Mouse (Mus musculus) C2C12 (cell line): Measurements from ENCODE around the gene Atp11b. TPM values are rescaled to one million over a fixed set of nuclear protein-coding genes. Genes with fewer than 3 reads are reported as not detected.
A peak's percentile ranks its signal among the peaks of the same experiment; 100 is the strongest.

Experiments
- H3K27me3 ChIP-seq: one replicate; pipeline ENCODE4 v1.6.1; 2011; ENCODE audit not compliant: control insufficient read depth, insufficient read depth, insufficient read length
- H3K36me3 ChIP-seq: one replicate; pipeline ENCODE4 v1.6.1; 2011; ENCODE audit not compliant: control insufficient read depth, insufficient read depth
- H3K4me3 ChIP-seq: one replicate; pipeline ENCODE4 v1.5.1; 2011; ENCODE audit warnings: mild to moderate bottlenecking, control low read depth; ENCODE audit not compliant: poor library complexity, insufficient read depth, severe bottlenecking
- H3K79me2 ChIP-seq: one replicate; pipeline ENCODE4 v1.6.1; 2011; ENCODE audit not compliant: control insufficient read depth, insufficient read depth
- H3K79me3 ChIP-seq: one replicate; pipeline ENCODE4 v1.6.1; 2011; ENCODE audit warnings: low read depth, control low read depth
- H3ac ChIP-seq: one replicate; pipeline ENCODE3; 2011; ENCODE audit warnings: low read depth; ENCODE audit not compliant: control insufficient read depth, insufficient read length
- CEBPB ChIP-seq: IDR thresholded peaks from one replicate; pipeline ENCODE4 v1.6.1; 2011; ENCODE audit warnings: low read depth, mild to moderate bottlenecking, control low read depth, moderate library complexity
- CTCF ChIP-seq: IDR thresholded peaks from one replicate; pipeline ENCODE4 v1.5.1; 2011; ENCODE audit not compliant: control insufficient read depth, insufficient read depth, insufficient read length
- FOSL1 ChIP-seq: IDR thresholded peaks from one replicate; pipeline ENCODE4 v1.8.0; 2011; ENCODE audit warnings: mild to moderate bottlenecking, low read length; ENCODE audit not compliant: poor library complexity, insufficient read depth, severe bottlenecking
- MAX ChIP-seq: IDR thresholded peaks from one replicate; pipeline ENCODE4 v1.6.1; 2011; ENCODE audit warnings: mild to moderate bottlenecking, control low read depth
- MYOD1 ChIP-seq: IDR thresholded peaks from one replicate; pipeline ENCODE4 v1.6.1; 2011; ENCODE audit warnings: low read depth; ENCODE audit not compliant: control insufficient read depth, insufficient read length
- MYOG ChIP-seq: IDR thresholded peaks from one replicate; pipeline ENCODE4 v1.6.1; 2011; ENCODE audit not compliant: control insufficient read depth, insufficient read length; ENCODE audit errors: extremely low read depth
- USF1 ChIP-seq: IDR thresholded peaks from one replicate; pipeline ENCODE4 v1.6.1; 2011; ENCODE audit warnings: low read depth, mild to moderate bottlenecking, control low read depth, moderate library complexity
- long read RNA-seq, 2 experiments: library from polyadenylated mRNA; unstranded; transcript quantifications; one replicate each; pipeline ENCODE4 v2.0.0; 2019 to 2020
- polyA plus RNA-seq: library from polyadenylated mRNA; unstranded; fragments of >200 nt; fragmentation: generic; extraction: Trizol; gene quantifications from one replicate; pipeline ENCODE4 v1.2.1, GENCODE M21; 2012; ENCODE audit warnings: missing spikeins

The Atp11b gene
- 4.2 TPM for polyA plus RNA-seq
- long read RNA-seq, experiment 1, partial matches to known transcripts = 1 of 1 reads
- long read RNA-seq, experiment 1, other reads (novel, unspliced or antisense) = 0 of 1 reads
- long read RNA-seq, experiment 2, full-length matches to known transcripts = 57 of 72 reads
- long read RNA-seq, experiment 2, partial matches to known transcripts = 5 of 72 reads
- long read RNA-seq, experiment 2, other reads (novel, unspliced or antisense) = 10 of 72 reads

- Histone ChIP-seq H3K79me2 (peaks cover 46% of the 10 kb centered on the region), H3K36me3 (no peaks in the 10 kb centered on the region), H3ac (peak within 1 kb of the TSS; percentile 93), H3K27me3 (no peaks in the 10 kb centered on the region), H3K79me3 (peaks cover 20% of the 10 kb centered on the region), H3K4me3 (peak within 1 kb of the TSS; percentile 55)
- TF ChIP-seq MYOG = no peak
- no peak for TF ChIP-seq CEBPB
- TF ChIP-seq MYOD1 = no peak
- TF ChIP-seq CTCF = peak; percentile 54
- TF ChIP-seq FOSL1 = no peak
- TF ChIP-seq MAX = no peak
- TF ChIP-seq USF1 = no peak
These were observed at the start of gene Atp11b for GRCm38 (mm10) chr3:35753825-35754767. Atp11b (plus strand) TSS chr3:35754106.

GRCm38 (mm10) chr3:35704328-35704613 is 49.6 kb upstream of the Atp11b start:
- no peak overlapping the region for H3ac ChIP-seq
- no peaks in the 10 kb centered on the region for H3K27me3 ChIP-seq
- no peaks in the 10 kb centered on the region for H3K36me3 ChIP-seq
- no peak overlapping the region for H3K4me3 ChIP-seq
- TF ChIP-seq USF1 (no peak), FOSL1 (no peak), MYOG (no peak), CTCF (no peak), MYOD1 (no peak), CEBPB (no peak), MAX (no peak)
- no peaks in the 10 kb centered on the region for H3K79me2 ChIP-seq
- H3K79me3 ChIP-seq = no peaks in the 10 kb centered on the region

GRCm38 (mm10) chr3:35719531-35720205 is 34.2 kb upstream of the Atp11b start:
- Histone ChIP-seq H3ac (no peak overlapping the region), H3K79me3 (no peaks in the 10 kb centered on the region), H3K27me3 (no peaks in the 10 kb centered on the region), H3K4me3 (no peak overlapping the region), H3K36me3 (no peaks in the 10 kb centered on the region), H3K79me2 (no peaks in the 10 kb centered on the region)
- TF ChIP-seq CTCF = no peak
- no peak for TF ChIP-seq CEBPB
- TF ChIP-seq FOSL1 = no peak
- no peak for TF ChIP-seq MAX
- TF ChIP-seq USF1 = no peak
- TF ChIP-seq MYOD1 = no peak
- no peak for TF ChIP-seq MYOG

DNA sequence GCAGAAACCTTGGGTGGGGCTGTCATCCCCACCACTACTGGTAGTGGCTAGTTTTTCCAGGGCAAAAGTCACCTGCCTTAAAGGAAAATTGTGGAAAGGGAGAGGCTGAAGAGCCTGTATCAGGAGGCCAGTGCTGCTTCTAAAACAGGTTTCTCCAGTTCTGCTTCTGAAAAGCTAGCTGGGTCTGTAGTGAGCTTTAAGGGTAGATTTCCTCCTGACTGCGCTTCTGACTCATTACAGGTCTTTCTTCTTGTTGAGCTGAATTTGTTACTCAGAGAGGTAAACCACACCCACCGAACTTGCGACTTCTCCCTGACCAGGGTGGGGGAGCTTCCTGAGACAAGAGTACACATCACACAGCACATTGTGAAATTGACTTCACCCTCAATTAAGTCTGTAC is 33.1 kb upstream of the Atp11b start:
- no peaks in the 10 kb centered on the region for H3K27me3 ChIP-seq
- H3ac ChIP-seq = no peak overlapping the region

GRCm38 (mm10) chr3:35721818-35722446 is 32.0 kb upstream of the Atp11b start:
- H3K79me2 ChIP-seq = no peaks in the 10 kb centered on the region
- no peak overlapping the region for H3K4me3 ChIP-seq
- no peak for TF ChIP-seq MYOD1
- no peak for TF ChIP-seq MAX
- no peak for TF ChIP-seq CTCF
- TF ChIP-seq USF1 = no peak
- TF ChIP-seq MYOG = no peak
- no peak for TF ChIP-seq CEBPB
- no peak for TF ChIP-seq FOSL1
- H3K36me3 ChIP-seq = no peaks in the 10 kb centered on the region
- no peaks in the 10 kb centered on the region for H3K79me3 ChIP-seq
- no peaks in the 10 kb centered on the region for H3K27me3 ChIP-seq
- H3ac ChIP-seq = no peak overlapping the region

More for the DNA sequence above, 33.1 kb upstream of the Atp11b start:
- TF ChIP-seq FOSL1 (no peak), MAX (no peak), CEBPB (no peak), MYOD1 (no peak)
- H3K79me2 ChIP-seq = no peaks in the 10 kb centered on the region
- no peaks in the 10 kb centered on the region for H3K79me3 ChIP-seq
- no peak overlapping the region for H3K4me3 ChIP-seq
- H3K36me3 ChIP-seq = no peaks in the 10 kb centered on the region
